Mouse (Mus musculus): ENCODE results near the gene Kif20b.

DNA sequence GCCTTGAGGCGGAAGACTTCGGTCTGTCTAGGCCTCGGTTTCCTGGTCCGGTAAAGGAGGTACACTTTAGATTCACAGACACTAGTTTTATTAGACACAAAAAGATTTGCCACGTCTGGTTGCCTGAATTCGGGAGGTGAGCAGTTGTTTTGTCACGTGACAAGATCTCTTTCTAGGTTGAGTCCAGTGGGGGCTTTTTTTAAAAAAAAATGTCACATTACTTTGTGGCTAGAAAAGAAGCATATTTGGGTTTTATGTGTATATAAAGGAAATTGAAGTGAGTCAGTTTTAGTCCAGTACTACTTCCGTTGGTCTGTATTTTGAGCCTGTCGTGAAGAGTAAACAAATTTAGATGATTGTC, 422 bp downstream of the Kif20b start:
- TF ChIP-seq POLR2A (IDR thresholded peaks at IDR 0.05; ENCODE audit: borderline replicate concordance, extremely low read depth, insufficient read depth, insufficient read length, poor library complexity, severe bottlenecking), result no peak
- TF ChIP-seq CTCF (IDR thresholded peaks at IDR 0.05; ENCODE audit: borderline replicate concordance, extremely low read depth, insufficient read depth, insufficient read length), result no peak

Measured in brain, embryonic 14.5 days (tissue).